Mouse (Mus musculus) midbrain, embryonic 14.5 days (tissue): ENCODE measurements around the gene Zscan26. TPM values are rescaled to one million over a fixed set of nuclear protein-coding genes. Genes with fewer than 3 reads are reported as not detected.
"Not testable (repeated sequence)": the region's sequence is repeated elsewhere in the genome, so short reads cannot be mapped to it uniquely, and the experiment has no call there.

ENCODE experiments used
- ATAC-seq: fragments of 200-750 bp; cut with Nextera tagmentation; 2 replicates; pipeline ENCODE4 v1.8.0; 2017; ENCODE audit warnings: moderate number of reproducible peaks, moderate library complexity; ENCODE audit not compliant: low FRiP score, low TSS enrichment
- DNase-seq: peaks from one replicate; pipeline ENCODE4 v3.0.0-alpha.2; 2015
- H3K27ac ChIP-seq: fragments of 300-500 bp; sonication (generic); replicated peaks from 2 replicates; pipeline ENCODE4 v1.5.1; 2014; ENCODE audit warnings: mild to moderate bottlenecking, low read depth, low read length, moderate library complexity
- H3K27me3 ChIP-seq: fragments of 300-500 bp; sonication (generic); 2 replicates; pipeline ENCODE4 v1.6.1; 2014; ENCODE audit warnings: low read length, control low read depth, mixed read lengths; ENCODE audit not compliant: control insufficient read depth, insufficient read depth
- H3K36me3 ChIP-seq: fragments of 300-500 bp; sonication (generic); 2 replicates; pipeline ENCODE4 v1.6.1; 2014; ENCODE audit warnings: low read length, control low read depth; ENCODE audit not compliant: control insufficient read depth, insufficient read depth
- H3K4me1 ChIP-seq: fragments of 300-500 bp; sonication (generic); 2 replicates; pipeline ENCODE4 v1.6.1; 2014; ENCODE audit warnings: mild to moderate bottlenecking, antibody characterized with exemption, low read length, control low read depth; ENCODE audit not compliant: control insufficient read depth, insufficient read depth
- H3K4me2 ChIP-seq: fragments of 300-500 bp; sonication (generic); 2 replicates; pipeline ENCODE4 v1.6.1; 2014; ENCODE audit warnings: mild to moderate bottlenecking, low read length, moderate library complexity
- H3K4me3 ChIP-seq: fragments of 300-500 bp; sonication (generic); replicated peaks from 2 replicates; pipeline ENCODE4 v1.5.1; 2014; ENCODE audit warnings: low read depth, low read length
- H3K9ac ChIP-seq: fragments of 300-500 bp; sonication (generic); replicated peaks from 2 replicates; pipeline ENCODE4 v1.6.1; 2014; ENCODE audit warnings: mild to moderate bottlenecking, low read length, moderate library complexity
- H3K9me3 ChIP-seq: fragments of 300-500 bp; sonication (generic); 2 replicates; pipeline ENCODE4 v1.6.1; 2016; ENCODE audit warnings: low read length, control low read depth, mixed read lengths; ENCODE audit not compliant: control insufficient read depth
- WGBS: fragments of 180-500 bp; shearing (Covaris S2); extraction: QIAGEN DNeasy Blood & Tissue Kit; methylation state at CpG from one replicate; pipeline ENCODE4 v1.1.7; 2014; 5-methylcytosine and 5-hydroxymethylcytosine counted together
- microRNA counts: library from miRNA; unstranded; fragments of <30 nt; microRNA quantifications from one replicate; lab custom pipeline; 2016
- microRNA-seq: library from miRNA; unstranded; fragments of <30 nt; microRNA quantifications from one replicate; pipeline ENCODE4, GENCODE M21; 2016
- polyA plus RNA-seq: library from polyadenylated mRNA; unstranded; fragments of >200 nt; fragmentation: Nextera tagmentation; extraction: Ambion mirVana; gene quantifications from 2 replicates; pipeline ENCODE4 v1.2.1, GENCODE M21; 2014

Zscan26 gene
- polyA plus RNA-seq, 1 experiment from 2014 or later, result 15.7 TPM

DNA sequence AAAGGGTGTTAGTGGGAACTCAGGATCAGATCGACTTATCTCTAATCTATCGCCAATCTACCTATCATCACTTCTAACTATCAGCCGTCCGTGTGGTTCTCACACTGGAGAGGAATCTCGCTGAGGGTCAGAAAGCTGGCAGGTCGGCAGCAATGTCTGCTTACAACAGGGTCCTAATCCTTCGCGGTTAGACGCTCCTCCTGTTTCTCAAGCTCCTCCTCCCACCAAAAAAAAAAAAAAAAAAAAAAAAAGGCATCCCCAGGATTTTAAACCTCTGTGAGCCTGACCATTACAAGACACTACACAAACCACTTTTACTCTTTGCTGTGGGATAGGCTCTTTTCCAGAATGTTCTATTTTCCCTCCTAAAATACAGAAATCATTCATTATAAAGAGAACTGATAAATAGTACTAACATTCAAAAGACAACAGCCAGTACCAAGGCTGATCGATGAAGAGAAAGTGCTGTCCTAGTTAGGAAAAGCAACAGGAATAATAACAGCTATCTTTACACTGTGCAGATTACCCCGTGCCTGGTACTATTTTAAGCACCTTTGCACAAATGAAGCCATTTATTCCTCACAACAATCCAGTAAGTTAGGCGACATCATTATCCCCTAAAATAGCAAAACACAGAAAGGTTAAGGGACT, 51.8 kb downstream of the Zscan26 start:
- peaks cover 16% of the 10 kb centered on the region for H3K4me1 ChIP-seq
- H3K27ac ChIP-seq, result no peak overlapping the region
- peak overlapping the region; percentile 77 for H3K4me2 ChIP-seq
- H3K4me3 ChIP-seq, result peak overlapping the region; percentile 80
- H3K9ac ChIP-seq, result peak overlapping the region; percentile 75
- H3K9me3 ChIP-seq, result no peaks in the 10 kb centered on the region
- peak; percentile 28 for DNase-seq
- WGBS, result 14% methylated on average over 12 of the region's 12 CpGs
- peak; percentile 46 for ATAC-seq
- peaks cover 12% of the 10 kb centered on the region for H3K36me3 ChIP-seq
- no peaks in the 10 kb centered on the region for H3K27me3 ChIP-seq

DNA sequence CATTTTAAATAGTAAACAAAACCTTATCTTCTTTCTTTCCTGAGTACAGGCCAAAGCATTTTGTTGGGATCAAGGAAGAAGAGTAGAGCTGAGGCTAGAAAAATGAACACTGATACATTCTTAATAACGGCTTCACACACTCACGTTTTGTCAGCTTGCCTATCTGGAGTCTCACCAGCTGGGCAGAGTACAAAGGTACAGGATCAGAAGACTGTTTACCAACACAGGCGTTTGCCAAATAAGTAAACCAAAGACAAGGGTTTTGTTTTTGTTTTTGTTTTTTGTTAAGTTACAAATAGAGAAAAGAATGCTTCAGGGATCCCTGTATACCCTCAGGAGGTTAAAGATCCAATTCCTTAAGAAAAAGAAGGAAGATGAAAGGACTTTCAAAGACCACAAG, 52.4 kb downstream of the Zscan26 start:
- Histone ChIP-seq H3K4me1 (peaks cover 16% of the 10 kb centered on the region), H3K27me3 (no peaks in the 10 kb centered on the region), H3K9me3 (no peaks in the 10 kb centered on the region), H3K4me2 (peak overlapping the region; percentile 77), H3K4me3 (peak overlapping the region; percentile 80), H3K36me3 (peaks cover 18% of the 10 kb centered on the region), H3K9ac (no peak overlapping the region; the same call in 1 of the 2 replicates), H3K27ac (no peak overlapping the region)
- DNase-seq (no peak), ATAC-seq (no peak)
- WGBS, result 85% methylated on average over 3 of the region's 3 CpGs

DNA sequence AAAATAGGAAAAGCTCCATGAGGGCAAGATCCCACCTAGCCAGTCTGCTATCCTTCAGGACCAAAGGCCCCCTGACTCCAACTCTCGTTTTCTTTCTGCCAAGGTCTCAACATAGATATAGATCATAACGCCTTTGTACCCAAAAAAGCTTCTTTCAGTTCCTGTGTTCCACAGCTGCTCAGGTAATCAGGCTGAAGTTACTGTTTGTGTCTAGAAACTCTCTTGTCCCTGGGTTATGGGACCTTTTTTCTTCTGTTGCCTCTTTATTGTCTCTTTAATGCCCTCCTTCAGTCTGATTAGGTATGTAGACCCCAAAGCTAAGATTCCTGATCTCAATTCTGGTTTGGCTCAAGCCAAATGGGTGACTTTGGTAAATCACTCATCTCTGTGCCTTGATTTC, 56.0 kb downstream of the Zscan26 start:
- Histone ChIP-seq H3K4me3 (no peak overlapping the region), H3K9ac (no peak overlapping the region), H3K36me3 (peaks cover 49% of the 10 kb centered on the region), H3K27ac (no peak overlapping the region), H3K4me1 (peaks cover 14% of the 10 kb centered on the region), H3K9me3 (no peaks in the 10 kb centered on the region), H3K4me2 (no peak overlapping the region), H3K27me3 (no peaks in the 10 kb centered on the region)
- ATAC-seq (no peak), DNase-seq (no peak)
- WGBS, result 97% methylated on average over 2 of the region's 2 CpGs

DNA sequence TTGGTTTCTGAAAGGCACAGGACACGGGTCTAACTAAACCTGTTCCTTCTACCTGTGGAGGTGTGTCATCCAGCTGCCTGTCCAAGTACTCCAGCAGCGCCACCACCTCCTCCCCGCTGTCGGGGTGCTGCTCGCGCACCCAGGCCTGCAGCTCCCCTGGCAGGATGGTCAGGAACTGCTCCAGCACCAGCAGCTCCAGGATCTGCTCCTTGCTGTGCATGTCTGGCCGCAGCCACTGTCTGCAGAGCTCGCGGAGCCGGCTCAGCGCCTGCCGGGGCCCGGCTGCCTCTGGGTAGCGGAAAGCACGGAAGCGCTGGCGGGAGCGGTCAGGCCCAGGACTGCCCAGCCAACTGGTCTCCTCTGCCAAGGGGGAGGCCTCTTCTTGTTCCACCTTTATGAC, 57.5 kb downstream of the Zscan26 start:
- not testable (repeated sequence) for H3K27ac ChIP-seq, ATAC-seq, H3K4me2 ChIP-seq, H3K4me1 ChIP-seq, DNase-seq, H3K9ac ChIP-seq, H3K4me3 ChIP-seq, H3K9me3 ChIP-seq, H3K27me3 ChIP-seq
- peaks cover 62% of the 10 kb centered on the region for H3K36me3 ChIP-seq
- 94% methylated on average over 14 of the region's 18 CpGs for WGBS

DNA sequence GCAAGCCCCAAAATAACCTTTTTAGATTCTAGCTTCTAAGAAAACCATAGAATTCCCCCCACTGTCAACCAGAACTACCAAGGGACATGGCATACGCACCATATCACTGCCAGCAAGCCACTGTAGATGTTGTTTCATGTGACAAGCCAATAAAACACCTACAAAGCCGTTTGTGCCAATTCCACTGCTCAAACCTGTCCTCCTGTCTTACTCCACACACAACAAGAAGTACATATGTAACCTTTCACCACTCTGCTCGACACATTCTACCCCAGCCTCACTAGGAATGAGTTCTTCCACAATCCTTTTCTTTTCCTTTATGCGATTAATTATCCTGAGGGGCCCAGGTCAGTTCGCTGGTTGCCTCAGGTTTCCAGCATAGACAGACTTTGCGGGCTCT, 57.9 kb downstream of the Zscan26 start:
- Histone ChIP-seq H3K36me3 (peaks cover 66% of the 10 kb centered on the region), H3K4me1 (peaks cover under 1% of the 10 kb centered on the region), H3K27me3 (no peaks in the 10 kb centered on the region), H3K9me3 (no peaks in the 10 kb centered on the region), H3K27ac (no peak overlapping the region), H3K4me3 (no peak overlapping the region), H3K9ac (no peak overlapping the region), H3K4me2 (no peak overlapping the region)
- 93% methylated on average over 6 of the region's 6 CpGs for WGBS
- DNase-seq (no peak), ATAC-seq (no peak)

DNA sequence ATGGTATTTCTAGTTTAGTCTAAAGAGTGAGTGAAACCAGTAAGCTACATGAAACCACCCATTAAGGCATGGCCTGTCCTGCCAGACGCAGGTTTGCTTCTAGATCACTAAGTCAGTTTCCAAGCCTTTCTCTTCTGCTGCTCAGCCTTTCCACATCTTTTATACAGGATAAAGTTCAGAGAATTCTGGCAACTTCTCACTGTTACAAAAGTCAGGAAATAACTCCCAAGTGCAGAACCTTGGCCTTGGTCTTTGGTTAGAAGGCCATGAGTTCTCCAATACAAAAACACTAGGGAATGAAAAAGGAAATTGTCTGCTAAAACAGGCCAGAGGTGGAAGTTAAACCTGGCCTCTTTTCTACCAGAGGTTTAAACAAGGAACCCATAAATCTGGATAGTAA, 58.3 kb downstream of the Zscan26 start:
- no peak for ATAC-seq
- H3K4me2 ChIP-seq, result no peak overlapping the region
- peaks cover 70% of the 10 kb centered on the region for H3K36me3 ChIP-seq
- no peak for DNase-seq
- no peaks in the 10 kb centered on the region for H3K4me1 ChIP-seq
- H3K4me3 ChIP-seq, result no peak overlapping the region
- H3K27me3 ChIP-seq, result no peaks in the 10 kb centered on the region
- no peak overlapping the region for H3K9ac ChIP-seq
- no peak overlapping the region for H3K27ac ChIP-seq
- H3K9me3 ChIP-seq, result no peaks in the 10 kb centered on the region
- WGBS, result 93% methylated on average over 1 of the region's 1 CpGs

MicroRNA genes within 50 kb of the gene (microRNA counts, 519-probe panel; counts per million panel counts)
- not detected for microRNA mmu-miR-1896 (lab: Ali Mortazavi, UCI)

Small RNA genes within 50 kb of the gene (microRNA-seq; reads per million reads assigned to microRNA genes)
- gene Mir1896, result not detected
- gene Mir6942, result not detected

Other genes starting within 250 kb of the Zscan26 start
- not detected in 2 replicates for gene Gpx5, start 161.0 kb downstream of the Zscan26 start, polyA plus RNA-seq
- gene Gpx6, start 141.6 kb downstream of the Zscan26 start, polyA plus RNA-seq, result not detected in 2 replicates
- gene Olfr1367, start 106.8 kb downstream of the Zscan26 start, polyA plus RNA-seq, result not detected in 2 replicates
- 11.8 and 15.9 TPM in 2 replicates for gene Zscan12, start 90.9 kb downstream of the Zscan26 start, polyA plus RNA-seq
- 61.8 and 69.9 TPM in 2 replicates for gene Zkscan3, start 51.0 kb downstream of the Zscan26 start, polyA plus RNA-seq
- 3.9 and 5.2 TPM in 2 replicates for gene Pgbd1, start 12.7 kb downstream of the Zscan26 start, polyA plus RNA-seq
- gene Nkapl, start 14.8 kb upstream of the Zscan26 start, polyA plus RNA-seq, result 3.2 and 5.1 TPM in 2 replicates
- 8.8 and 9.7 TPM in 2 replicates for gene Zkscan4, start 25.2 kb upstream of the Zscan26 start, polyA plus RNA-seq
- not detected in 2 replicates for gene Gm10065, start 25.7 kb upstream of the Zscan26 start, polyA plus RNA-seq
- 0.34 and 0.54 TPM in 2 replicates for gene AK157302, start 41.5 kb upstream of the Zscan26 start, polyA plus RNA-seq
- gene Gm11273, start 47.7 kb upstream of the Zscan26 start, polyA plus RNA-seq, result 4.7 and 6.6 TPM in 2 replicates
- gene Zkscan8, start 77.4 kb upstream of the Zscan26 start, polyA plus RNA-seq, result 6.1 and 10.9 TPM in 2 replicates
- gene Olfr1366, start 89.1 kb upstream of the Zscan26 start, polyA plus RNA-seq, result 0.07 and 0.20 TPM in 2 replicates
- gene Olfr1535, start 106.2 kb upstream of the Zscan26 start, polyA plus RNA-seq, result 0.05 and 0.13 TPM in 2 replicates
- gene Olfr1364, start 128.0 kb upstream of the Zscan26 start, polyA plus RNA-seq, result not detected in 2 replicates
- gene Olfr1362, start 160.3 kb upstream of the Zscan26 start, polyA plus RNA-seq, result not detected in 2 replicates
- gene Olfr11, start 188.8 kb upstream of the Zscan26 start, polyA plus RNA-seq, result not detected in 2 replicates
- not detected in 2 replicates for gene Olfr1361, start 209.7 kb upstream of the Zscan26 start, polyA plus RNA-seq
- not detected in 2 replicates for gene Olfr1360, start 223.7 kb upstream of the Zscan26 start, polyA plus RNA-seq
- gene Olfr1359, start 244.4 kb upstream of the Zscan26 start, polyA plus RNA-seq, result not detected in 2 replicates